Comparison of ENCODE assay signal across 16 mouse cellular contexts in genomic region chr4:32164736-32165241, GRCm38 (mm10).
DNase-seq lines count a peak whose midpoint lies in the region; ATAC-seq lines count a peak whose summit lies in the region.
"Had no signal": no experiment of that assay in that cellular context is flagged by ENCODE, and none has a peak within 500 bp of the region (broad histone marks: within the 10 kb centered on the region; RNA-seq: fewer than 3 reads in every experiment).

No protein-coding gene starts in this region.

- 84% methylated on average over 11 of the region's 11 CpGs for WGBS in heart, embryonic 15.5 days
- 76% methylated on average over 11 of the region's 11 CpGs for WGBS in embryonic facial prominence, embryonic 10.5 days
- 81% methylated on average over 11 of the region's 11 CpGs for WGBS in hindbrain, embryonic 13.5 days

- no peak for DNase-seq in heart, adult 11 months
- DNase-seq in A20 (ENCODE audit: low read depth, low spot score) = peak; percentile 51
- no peak for DNase-seq in embryonic facial prominence, embryonic 10.5 days (ENCODE audit: low spot score)
- peak; percentile 76 for DNase-seq in splenic B cell, adult 2 months (ENCODE audit: low read depth, low spot score)
- no peak for DNase-seq in adipocyte (ENCODE audit: low spot score)
- DNase-seq: adrenal gland, postnatal 10 days; cerebellum, adult 9-10 months; heart, postnatal 10 days; lung, embryonic 14.5 days; right cerebral cortex, adult 18-20 months had no signal

- H3K36me3 ChIP-seq in heart, embryonic 15.5 days = no peaks in the 10 kb centered on the region
- H3K36me3 ChIP-seq in embryonic facial prominence, embryonic 10.5 days (replicated peaks) = no peaks in the 10 kb centered on the region
- no peaks in the 10 kb centered on the region for H3K36me3 ChIP-seq in splenic B cell, adult 2 months (ENCODE audit: control insufficient read depth, insufficient read depth, low read length, poor library complexity, severe bottlenecking)
- H3K36me3 ChIP-seq in hindbrain, embryonic 13.5 days = no peaks in the 10 kb centered on the region
- H3K36me3 ChIP-seq: limb, embryonic 15.5 days had no signal

- no peaks in the 10 kb centered on the region for H3K9me3 ChIP-seq in heart, embryonic 15.5 days (replicated peaks)
- no peaks in the 10 kb centered on the region for H3K9me3 ChIP-seq in embryonic facial prominence, embryonic 10.5 days
- no peaks in the 10 kb centered on the region for H3K9me3 ChIP-seq in hindbrain, embryonic 13.5 days
- H3K9me3 ChIP-seq: limb, embryonic 15.5 days had no signal

- no peak overlapping the region for H3K4me3 ChIP-seq in heart, embryonic 15.5 days
- no peak overlapping the region for H3K4me3 ChIP-seq in embryonic facial prominence, embryonic 10.5 days
- no peak overlapping the region for H3K4me3 ChIP-seq in hindbrain, embryonic 13.5 days
- H3K4me3 ChIP-seq: limb, embryonic 15.5 days had no signal

- H3K4me2 ChIP-seq in heart, embryonic 15.5 days = no peak overlapping the region
- H3K4me2 ChIP-seq in hindbrain, embryonic 13.5 days = no peak overlapping the region
- H3K4me2 ChIP-seq: limb, embryonic 15.5 days; lung, embryonic 14.5 days had no signal

- H3K27me3 ChIP-seq in heart, embryonic 15.5 days = no peaks in the 10 kb centered on the region
- H3K27me3 ChIP-seq in embryonic facial prominence, embryonic 10.5 days (replicated peaks; ENCODE audit: low read depth, poor library complexity, severe bottlenecking) = peaks cover 25% of the 10 kb centered on the region; the same call in 1 of the 2 replicates
- no peaks in the 10 kb centered on the region for H3K27me3 ChIP-seq in splenic B cell, adult 2 months (ENCODE audit: control insufficient read depth, insufficient read depth, low read length, poor library complexity, severe bottlenecking)
- H3K27me3 ChIP-seq in hindbrain, embryonic 13.5 days = no peaks in the 10 kb centered on the region

- H3K9ac ChIP-seq in heart, embryonic 15.5 days = no peak overlapping the region
- no peak overlapping the region for H3K9ac ChIP-seq in hindbrain, embryonic 13.5 days
- H3K9ac ChIP-seq: limb, embryonic 15.5 days; lung, embryonic 14.5 days had no signal

- H3K27ac ChIP-seq in heart, embryonic 15.5 days = peak overlapping the region; percentile 26; the same call in 1 of the 2 replicates
- H3K27ac ChIP-seq in embryonic facial prominence, embryonic 10.5 days (replicated peaks) = 0 out of 2 replicates have a peak overlapping the region, but pooled peaks have one; percentile 30
- no peak overlapping the region for H3K27ac ChIP-seq in hindbrain, embryonic 13.5 days
- H3K27ac ChIP-seq: limb, embryonic 15.5 days had no signal

- no peak for ATAC-seq in heart, embryonic 15.5 days (replicated peaks; ENCODE audit: insufficient number of reproducible peaks, insufficient read depth, low FRiP score, low read depth)
- no peak for ATAC-seq in megakaryocyte, adult 5-6 weeks (ENCODE audit: poor library complexity, severe bottlenecking)
- ATAC-seq in hindbrain, embryonic 13.5 days (ENCODE audit: low FRiP score) = no peak
- ATAC-seq: forebrain, embryonic 14.5 days; hindbrain, embryonic 16.5 days had no signal

- peaks cover 18% of the 10 kb centered on the region for H3K4me1 ChIP-seq in heart, embryonic 15.5 days (replicated peaks)
- peaks cover 66% of the 10 kb centered on the region for H3K4me1 ChIP-seq in embryonic facial prominence, embryonic 10.5 days
- H3K4me1 ChIP-seq in hindbrain, embryonic 13.5 days (replicated peaks) = peaks cover 17% of the 10 kb centered on the region

Comparison
In these comparisons a context has a peak if more than half of its experiments do, and no peak if none do; other contexts are left out.
1. DNase-seq: peak in A20 (single experiment) and splenic B cell, adult 2 months (single experiment); none in heart, adult 11 months (single experiment), embryonic facial prominence, embryonic 10.5 days (single experiment) and adipocyte (single experiment).